Mouse (Mus musculus) T-helper 1 cell (primary cell): ENCODE measurements around the gene Paqr4.

Experiments
- in situ Hi-C: fragments of 300-600 bp; cut with MboI, MseI; formaldehyde crosslinking; loops from one replicate; pipeline ENCODE4 v1.15.1; 2025; ENCODE audit warnings: high pct_unique_total_duplicates

The Paqr4 gene

GRCm38 (mm10) chr17:23749400-23750191, 8.9 kb upstream of the Paqr4 start:
- in situ Hi-C loops, result loop anchor here (5.0 kb wide), 1 partner anchor 93 kb away; the partner anchor contains the start of genes Prss32 and Prss41

- in situ Hi-C loops, result no loop called here
These were observed 8.1 kb upstream of the Paqr4 start for GRCm38 (mm10) chr17:23748631-23749391.

- in situ Hi-C loops, result no loop called here
These were observed 7.4 kb upstream of the Paqr4 start for GRCm38 (mm10) chr17:23748026-23748425.

- in situ Hi-C loops, result no loop called here
These were observed 6.8 kb upstream of the Paqr4 start for GRCm38 (mm10) chr17:23747471-23747870.

GRCm38 (mm10) chr17:23746767-23747166, 6.1 kb upstream of the Paqr4 start:
- in situ Hi-C loops, result no loop called here

DNA sequence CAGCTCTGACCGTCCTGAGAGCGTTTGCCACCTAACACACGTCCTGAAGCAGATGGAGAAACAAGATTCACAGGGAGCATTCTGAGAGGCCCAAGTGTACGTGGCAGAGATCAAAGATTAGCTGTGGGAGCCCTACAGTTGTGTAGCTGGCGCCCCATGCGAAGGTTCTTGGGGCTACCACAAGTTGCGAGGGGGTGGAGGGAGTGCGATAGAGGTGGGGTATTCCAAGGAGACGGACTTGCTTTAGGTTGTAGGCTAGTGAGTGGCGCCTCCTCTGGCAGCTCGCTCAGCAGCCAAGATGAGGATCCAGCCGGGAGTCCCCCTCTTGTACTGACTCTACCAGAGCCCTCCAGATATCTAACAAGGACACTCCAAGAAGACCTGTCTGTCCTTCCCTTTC, 5.6 kb upstream of the Paqr4 start:
- in situ Hi-C loops, result no loop called here

DNA sequence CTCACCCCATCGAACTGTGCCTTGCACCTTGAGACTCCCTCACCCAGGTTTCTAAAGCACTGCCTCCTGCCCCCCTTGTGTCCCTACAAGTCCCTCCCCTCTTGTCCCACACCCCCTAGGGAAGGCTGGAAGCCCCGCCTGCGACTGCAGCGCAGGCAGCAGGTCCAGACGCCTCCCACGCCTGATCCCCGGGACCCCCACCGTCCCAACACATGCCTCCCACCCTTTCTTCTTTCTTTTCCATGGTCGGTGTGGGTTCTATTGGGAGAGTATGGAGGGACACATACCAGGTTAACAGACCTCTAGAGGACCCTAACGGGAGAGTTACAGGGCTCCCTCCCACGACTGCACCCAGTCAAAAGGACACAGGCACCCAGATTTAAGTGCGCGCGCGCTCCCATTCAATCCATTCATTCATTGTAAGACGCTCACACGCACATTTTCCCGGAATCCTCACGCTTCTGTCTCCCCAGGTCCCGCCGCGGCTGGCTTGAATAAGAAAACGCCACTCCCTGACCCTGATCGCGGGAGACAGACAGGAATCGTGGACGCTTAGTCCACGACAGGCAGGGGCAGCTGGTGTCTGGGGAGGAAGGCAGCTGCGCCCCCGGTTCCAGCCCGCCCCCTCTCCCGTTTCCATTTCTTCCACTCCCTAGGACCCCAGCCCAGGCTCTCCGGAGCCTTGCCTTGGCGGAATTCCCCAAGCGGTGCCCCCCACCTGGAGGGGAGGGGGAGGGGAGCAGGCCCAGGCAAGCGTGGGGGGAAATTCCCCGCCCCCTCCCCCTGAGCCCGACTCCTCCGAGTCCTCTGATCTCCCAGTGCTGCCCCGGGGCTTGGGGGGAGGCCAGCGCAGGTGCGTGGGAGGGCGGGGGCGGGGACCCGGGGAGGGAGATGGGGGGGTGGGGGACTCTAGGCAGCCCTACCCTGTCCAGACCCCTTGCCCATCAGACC, 4.9 kb upstream of the Paqr4 start, which contains the start of gene Kremen2:
TSS of gene Kremen2 (minus strand) at position 533 of the 951 bp plus-strand sequence.
- in situ Hi-C loops, result no loop called here

- in situ Hi-C loops, result no loop called here
These were observed 4.0 kb upstream of the Paqr4 start for GRCm38 (mm10) chr17:23744651-23745050.

- in situ Hi-C loops, result no loop called here
These were observed 3.4 kb upstream of the Paqr4 start for GRCm38 (mm10) chr17:23744076-23744475.

DNA sequence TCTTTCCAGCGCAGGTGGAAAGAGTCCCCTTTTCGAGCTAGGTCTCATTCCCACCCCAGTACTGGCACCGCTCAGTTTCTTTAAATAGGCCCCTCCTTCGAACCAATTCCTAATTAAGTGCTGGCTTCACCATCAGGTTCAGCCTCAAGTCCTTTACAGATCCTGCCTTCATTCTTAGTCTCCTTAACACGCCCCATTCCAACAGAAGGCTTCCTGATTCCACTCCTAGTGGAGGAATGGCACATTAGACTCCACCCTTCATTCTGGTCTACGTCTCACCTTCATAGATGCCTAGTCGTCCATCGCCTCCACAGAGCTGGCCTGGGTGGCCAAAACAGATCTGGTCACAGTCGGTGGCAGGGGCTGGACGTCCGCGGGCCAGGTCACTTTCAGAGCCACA, 2.3 kb upstream of the Paqr4 start:
- in situ Hi-C loops, result no loop called here

- in situ Hi-C loops, result no loop called here
These were observed 1.6 kb upstream of the Paqr4 start for GRCm38 (mm10) chr17:23742210-23742793.

DNA sequence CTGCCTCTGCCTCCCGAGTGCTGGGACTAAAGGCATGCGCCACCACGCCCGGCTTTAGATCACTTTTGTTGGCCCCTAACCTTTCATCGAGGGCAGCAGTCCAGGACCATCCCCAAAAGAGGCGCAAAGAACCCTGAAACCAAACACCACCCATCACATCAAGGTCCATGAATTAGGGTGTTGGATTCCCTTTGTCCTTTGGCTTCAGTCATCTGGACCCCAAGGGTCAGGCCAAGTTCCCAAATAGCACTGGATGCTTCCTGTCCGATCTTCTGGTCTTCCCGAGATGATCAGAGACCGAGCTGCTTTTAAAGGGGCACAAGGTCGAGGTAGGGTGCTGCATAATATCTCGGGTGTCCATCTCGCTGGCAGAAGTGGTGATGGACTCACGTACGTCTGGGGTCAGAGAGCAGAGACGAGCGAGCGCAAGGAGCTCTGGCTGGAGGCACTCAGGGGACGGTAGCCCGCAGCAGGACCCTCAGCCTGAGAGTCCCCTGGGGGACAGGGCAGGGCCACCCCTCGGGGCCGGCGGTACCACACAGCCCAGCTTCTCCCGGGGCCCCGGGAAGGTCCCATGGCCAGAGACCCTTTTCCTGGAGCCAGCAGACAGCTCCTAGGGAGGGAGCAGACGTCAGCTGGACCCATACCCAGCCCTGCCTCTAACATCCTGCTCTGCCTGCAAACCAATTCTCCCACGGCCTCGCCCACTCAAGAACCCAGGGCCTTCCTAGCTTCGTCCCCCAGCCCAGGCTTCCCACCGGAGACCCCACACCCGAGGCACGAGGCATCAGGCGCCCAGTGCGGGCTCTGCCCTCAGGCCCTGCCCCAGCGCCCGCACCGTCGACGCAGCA, 917 bp upstream of the Paqr4 start:
- in situ Hi-C loops, result no loop called here

GRCm38 (mm10) chr17:23740136-23740584, 507 bp downstream of the Paqr4 start:
- in situ Hi-C loops, result no loop called here

DNA sequence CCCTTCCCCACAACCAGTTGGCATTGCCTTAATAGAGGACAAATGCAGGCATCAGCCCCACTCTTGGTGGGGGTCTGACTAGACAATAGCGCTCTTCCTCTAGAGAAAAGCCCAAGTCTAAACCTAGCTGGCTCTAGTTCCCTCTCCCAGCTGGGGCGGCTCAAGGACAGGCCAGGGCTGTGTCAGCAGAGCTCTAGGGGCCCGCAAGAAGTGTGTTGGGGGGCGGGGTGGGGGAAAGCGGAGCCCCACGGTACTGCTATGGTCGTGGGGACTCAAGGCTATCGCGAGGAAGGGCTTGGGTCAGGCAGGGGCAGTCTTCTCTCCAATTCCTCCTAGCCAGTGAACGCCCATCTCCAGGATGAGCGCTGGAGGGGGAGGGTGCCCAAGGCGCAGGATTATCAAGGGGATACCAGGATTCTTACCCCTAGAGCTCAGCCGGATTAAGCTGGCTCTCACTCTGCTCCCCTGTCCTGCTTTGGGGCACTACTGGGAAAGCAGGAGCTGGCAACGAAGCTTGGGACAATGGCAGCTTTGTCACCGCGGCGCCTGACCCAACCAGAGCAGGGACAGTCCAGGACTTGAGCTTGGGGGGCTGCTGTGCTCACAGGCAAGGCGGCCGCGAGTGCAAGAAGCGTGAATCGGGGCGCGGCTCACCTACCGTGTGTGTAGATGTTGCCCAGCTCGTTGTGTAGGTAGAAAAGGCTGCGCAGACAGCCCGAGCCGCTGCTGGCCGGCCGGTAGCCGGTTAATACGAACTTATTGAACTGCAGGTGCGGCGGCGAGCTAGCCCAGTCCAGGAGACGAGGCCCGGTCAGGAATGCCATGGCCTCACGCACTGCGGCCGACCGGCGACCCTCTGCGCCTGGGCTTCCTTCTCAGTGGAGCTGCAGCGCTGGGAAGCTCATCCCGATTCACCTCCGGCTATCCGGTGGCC, 1.2 kb downstream of the Paqr4 start:
- in situ Hi-C loops, result no loop called here

DNA sequence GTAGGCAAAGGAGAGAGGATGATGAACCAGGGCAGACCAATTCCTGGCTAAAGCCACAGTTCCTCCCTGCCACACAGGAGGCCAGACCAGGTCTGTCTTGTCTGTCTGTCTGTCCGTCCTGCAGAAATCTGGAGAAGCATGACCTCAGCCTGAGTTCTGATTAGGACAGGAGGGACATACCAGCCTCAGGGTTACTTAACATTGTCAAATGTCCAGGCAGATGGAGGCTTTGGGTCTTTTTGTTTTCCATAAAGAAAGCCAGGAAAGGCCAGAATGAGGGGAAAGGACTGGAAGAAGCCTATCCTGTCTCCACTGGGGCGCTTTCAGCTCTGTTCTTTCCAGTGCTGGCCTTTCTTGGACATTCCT, 1.8 kb downstream of the Paqr4 start:
- in situ Hi-C loops, result no loop called here

GRCm38 (mm10) chr17:23737493-23738445, 2.9 kb downstream of the Paqr4 start:
- in situ Hi-C loops, result no loop called here

DNA sequence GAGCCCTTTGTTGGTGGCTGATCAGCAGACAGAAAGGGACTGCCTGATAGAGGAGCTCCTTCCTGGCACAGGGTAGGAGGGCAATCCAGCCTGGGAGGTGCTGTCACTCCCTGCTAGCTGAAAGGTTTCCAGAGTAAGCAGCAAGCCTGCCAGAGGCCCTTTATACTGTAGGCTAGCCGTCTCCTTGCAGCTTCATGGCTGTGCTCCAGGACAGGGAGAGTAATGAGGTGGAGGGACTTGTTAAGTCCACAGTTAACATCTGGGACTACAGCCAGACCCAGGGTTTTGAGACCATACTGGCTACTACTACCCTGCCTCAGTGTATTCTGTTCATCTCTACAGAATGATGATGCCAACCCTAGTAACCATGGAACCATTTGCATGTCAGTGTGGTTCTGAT, 6.3 kb downstream of the Paqr4 start:
- in situ Hi-C loops, result no loop called here

GRCm38 (mm10) chr17:23730441-23730840, 10.2 kb downstream of the Paqr4 start:
- in situ Hi-C loops, result no loop called here
